Mouse (Mus musculus): Measurements from ENCODE around the gene Lrr1. TPM values are rescaled to one million over a fixed set of nuclear protein-coding genes. Genes with fewer than 3 reads are reported as not detected.

Gene Lrr1
- total and polyA plus RNA-seq, 3 experiments = 9.2 to 35.0 (median 23.8) TPM

GRCm38 (mm10) chr12:69196444-69197377 lies 28.1 kb downstream of the Lrr1 start, which contains the start of gene Gm49383:
TSS of gene Gm49383 (minus strand) at chr12:69197104.
- dilution Hi-C loops (cut with MboI; ENCODE audit: extremely low pct_ligation_motif_present, extremely low pct_unique_long_range_greater_than_20kb, low sequenced_read_pairs) (no loop called here), in situ Hi-C loops (cut with MboI; ENCODE audit: low pct_ligation_motif_present, low pct_unique_long_range_greater_than_20kb, low sequenced_read_pairs) (no loop called here)
- Histone ChIP-seq H3K9ac (ENCODE audit: insufficient read depth, low read depth) (peak within 1 kb of the TSS; percentile 61), H3K27ac (ENCODE audit: insufficient read depth, low read depth) (peak within 1 kb of the TSS; percentile 84), H3K4me2 (ENCODE audit: insufficient read depth, low read depth, poor library complexity, severe bottlenecking) (peak within 1 kb of the TSS; percentile 91), H3K27me3 (replicated peaks) (no peaks in the 10 kb centered on the region), H3K79me2 (replicated peaks; ENCODE audit: control insufficient read depth, extremely low read depth, insufficient read depth, poor library complexity, severe bottlenecking) (peaks cover 47% of the 10 kb centered on the region), H3K4me1 (ENCODE audit: control insufficient read depth in 1 of 2, insufficient read depth in 2 of 2) (peaks cover 6 to 28% of the 10 kb centered on the region in 2 experiments; a peak in 3 of 4 replicates), H3K36me3 (replicated peaks in 1 of 2; ENCODE audit: control insufficient read depth in 1 of 2, insufficient read depth in 1 of 2, low read length in 1 of 2) (peaks cover 16 to 35% of the 10 kb centered on the region in 2 experiments), H3K4me3 (replicated peaks in 1 of 3; ENCODE audit: low read depth in 2 of 3, low read length in 2 of 3, poor library complexity in 1 of 3) (peak within 1 kb of the TSS; percentile 91 to 98 (median 97)), H3K9me3 (replicated peaks; ENCODE audit: low read length) (no peaks in the 10 kb centered on the region)
- peak; percentile 87 for TF ChIP-seq POLR2A (IDR thresholded peaks at IDR 0.05; ENCODE audit: low read depth, low read length)
- peak; percentile 62 for TF ChIP-seq NELFE (IDR thresholded peaks at IDR 0.05; ENCODE audit: low read depth, low read length)
- peak; percentile 79 for TF ChIP-seq HCFC1 (IDR thresholded peaks at IDR 0.05; ENCODE audit: low read depth, low read length)
- peak; percentile 93 for TF ChIP-seq ELF1 (IDR thresholded peaks at IDR 0.05; ENCODE audit: low read depth, low read length)
- peak; percentile 82 for TF ChIP-seq MXI1 (IDR thresholded peaks at IDR 0.05; ENCODE audit: low read depth, low read length)
- no peak for TF ChIP-seq POLR2AphosphoS2 (IDR thresholded peaks at IDR 0.05; ENCODE audit: low read depth, low read length)
- TF ChIP-seq E2F4 (IDR thresholded peaks at IDR 0.05; ENCODE audit: insufficient replicate concordance, low read depth, low read length) = peak; percentile 80; the same call in 1 of the 2 replicates
- TF ChIP-seq CTCF (conservative IDR thresholded peaks at IDR 0.05 in 1 of 2, IDR thresholded peaks at IDR 0.05 in 1 of 2; ENCODE audit: low read depth in 2 of 2, low read length in 2 of 2) = no peak
- TF ChIP-seq NRF1 (IDR thresholded peaks at IDR 0.05; ENCODE audit: low read depth, low read length) = peak; percentile 39; the same call in 1 of the 2 replicates
- TF ChIP-seq CHD2 (IDR thresholded peaks at IDR 0.05; ENCODE audit: low read length) = no peak
- no peak for TF ChIP-seq PAX5 (IDR thresholded peaks at IDR 0.05; ENCODE audit: low read length)
- TF ChIP-seq MEF2A (IDR thresholded peaks at IDR 0.05; ENCODE audit: borderline replicate concordance, low read depth, low read length) = peak; percentile 55; the same call in 1 of the 2 replicates
- TF ChIP-seq MAFK (IDR thresholded peaks at IDR 0.05; ENCODE audit: insufficient replicate concordance, low read length) = no peak
- 0 out of 2 replicates have a peak, but pooled peaks have one; percentile 41 for TF ChIP-seq TBP (conservative IDR thresholded peaks at IDR 0.05; ENCODE audit: low read depth, low read length)
- TF ChIP-seq CHD1 (IDR thresholded peaks at IDR 0.05; ENCODE audit: low read depth, low read length) = 0 out of 2 replicates have a peak, but pooled peaks have one; percentile 76
- peak; percentile 19; the same call in 1 of the 2 replicates for TF ChIP-seq MYC (IDR thresholded peaks at IDR 0.05; ENCODE audit: low read depth, low read length)
- TF ChIP-seq KAT2A (IDR thresholded peaks at IDR 0.05; ENCODE audit: insufficient replicate concordance, low read length) = peak; percentile 68; the same call in 1 of the 2 replicates
- TF ChIP-seq SIN3A (IDR thresholded peaks at IDR 0.05; ENCODE audit: low read length) = peak; percentile 92; the same call in 1 of the 2 replicates
- peak; percentile 82 for TF ChIP-seq TCF12 (IDR thresholded peaks at IDR 0.05; ENCODE audit: low read depth, low read length)
- peak; percentile 79 for TF ChIP-seq ZMIZ1 (IDR thresholded peaks at IDR 0.05; ENCODE audit: low read depth, low read length)
- peak; percentile 58 for DNase-seq (ENCODE audit: extremely low read depth)

Measured in CH12.LX (cell line).